Mouse (Mus musculus): ENCODE results near the gene Zfp810. TPM values are rescaled to one million over a fixed set of nuclear protein-coding genes. Genes with fewer than 3 reads are reported as not detected.
A peak's percentile ranks its signal among the peaks of the same experiment; 100 is the strongest.

Gene Zfp810
- polyA plus RNA-seq (2014; fragmentation: Nextera tagmentation; extraction: Ambion mirVana): 32.2 and 38.4 TPM in 2 replicates

- WGBS: under 1% methylated on average over 56 of the region's 56 CpGs
- Histone ChIP-seq H3K9me3 (ENCODE audit: control insufficient read depth, low read length) (peaks cover 9% of the 10 kb centered on the region), H3K9ac (replicated peaks; ENCODE audit: low read length) (peak within 1 kb of the TSS; percentile 100), H3K4me1 (ENCODE audit: control insufficient read depth, insufficient read depth, low read length) (peaks cover 6% of the 10 kb centered on the region), H3K36me3 (ENCODE audit: control insufficient read depth, insufficient read depth, low read length) (peaks cover 26% of the 10 kb centered on the region), H3K27me3 (ENCODE audit: control insufficient read depth, insufficient read depth, low read length) (no peaks in the 10 kb centered on the region), H3K4me2 (ENCODE audit: low read length) (peak within 1 kb of the TSS; percentile 82), H3K4me3 (replicated peaks; ENCODE audit: low read depth, low read length) (peak within 1 kb of the TSS; percentile 94), H3K27ac (replicated peaks; ENCODE audit: low read depth, low read length) (peak within 1 kb of the TSS; percentile 96)
- DNase-seq: peak; percentile 98
- ATAC-seq (ENCODE audit: low FRiP score, low TSS enrichment): peak; percentile 99
Measured at GRCm38 (mm10) chr9:22307156-22307919, at the start of gene Zfp810. Zfp810 (minus strand) TSS chr9:22307648.

GRCm38 (mm10) chr9:22355919-22356318, 48.5 kb upstream of the Zfp810 start:
- no peak overlapping the region for H3K9ac ChIP-seq (replicated peaks; ENCODE audit: low read length)
- DNase-seq (no peak), ATAC-seq (ENCODE audit: low FRiP score, low TSS enrichment) (no peak)
- no peak overlapping the region for H3K27ac ChIP-seq (replicated peaks; ENCODE audit: low read depth, low read length)
- WGBS: 80% methylated on average over 3 of the region's 3 CpGs
- no peaks in the 10 kb centered on the region for H3K9me3 ChIP-seq (ENCODE audit: control insufficient read depth, low read length)
- H3K4me2 ChIP-seq (ENCODE audit: low read length): no peak overlapping the region
- no peaks in the 10 kb centered on the region for H3K27me3 ChIP-seq (ENCODE audit: control insufficient read depth, insufficient read depth, low read length)
- no peaks in the 10 kb centered on the region for H3K4me1 ChIP-seq (ENCODE audit: control insufficient read depth, insufficient read depth, low read length)
- H3K36me3 ChIP-seq (ENCODE audit: control insufficient read depth, insufficient read depth, low read length): peaks cover 20% of the 10 kb centered on the region
- no peak overlapping the region for H3K4me3 ChIP-seq (replicated peaks; ENCODE audit: low read depth, low read length)

GRCm38 (mm10) chr9:22353901-22354300, 46.5 kb upstream of the Zfp810 start:
- Histone ChIP-seq H3K36me3 (ENCODE audit: control insufficient read depth, insufficient read depth, low read length) (peaks cover 21% of the 10 kb centered on the region; the same call in 1 of the 2 replicates), H3K9ac (replicated peaks; ENCODE audit: low read length) (no peak overlapping the region), H3K4me1 (ENCODE audit: control insufficient read depth, insufficient read depth, low read length) (no peaks in the 10 kb centered on the region), H3K27me3 (ENCODE audit: control insufficient read depth, insufficient read depth, low read length) (no peaks in the 10 kb centered on the region), H3K9me3 (ENCODE audit: control insufficient read depth, low read length) (no peaks in the 10 kb centered on the region), H3K27ac (replicated peaks; ENCODE audit: low read depth, low read length) (no peak overlapping the region), H3K4me3 (replicated peaks; ENCODE audit: low read depth, low read length) (no peak overlapping the region), H3K4me2 (ENCODE audit: low read length) (no peak overlapping the region)
- 86% methylated on average over 5 of the region's 5 CpGs for WGBS
- ATAC-seq (ENCODE audit: low FRiP score, low TSS enrichment): no peak
- DNase-seq: no peak

GRCm38 (mm10) chr9:22353465-22353864, 46.0 kb upstream of the Zfp810 start:
- no peaks in the 10 kb centered on the region for H3K9me3 ChIP-seq (ENCODE audit: control insufficient read depth, low read length)
- no peak overlapping the region for H3K9ac ChIP-seq (replicated peaks; ENCODE audit: low read length)
- no peak for ATAC-seq (ENCODE audit: low FRiP score, low TSS enrichment)
- peaks cover 20% of the 10 kb centered on the region; the same call in 1 of the 2 replicates for H3K36me3 ChIP-seq (ENCODE audit: control insufficient read depth, insufficient read depth, low read length)
- H3K27ac ChIP-seq (replicated peaks; ENCODE audit: low read depth, low read length): no peak overlapping the region
- H3K4me3 ChIP-seq (replicated peaks; ENCODE audit: low read depth, low read length): no peak overlapping the region
- 94% methylated on average over 5 of the region's 5 CpGs for WGBS
- no peaks in the 10 kb centered on the region for H3K4me1 ChIP-seq (ENCODE audit: control insufficient read depth, insufficient read depth, low read length)
- no peak for DNase-seq
- H3K4me2 ChIP-seq (ENCODE audit: low read length): no peak overlapping the region
- H3K27me3 ChIP-seq (ENCODE audit: control insufficient read depth, insufficient read depth, low read length): no peaks in the 10 kb centered on the region

GRCm38 (mm10) chr9:22340331-22340730, 32.9 kb upstream of the Zfp810 start:
- 93% methylated on average over 1 of the region's 1 CpGs for WGBS
- Histone ChIP-seq H3K4me2 (ENCODE audit: low read length) (no peak overlapping the region), H3K9ac (replicated peaks; ENCODE audit: low read length) (no peak overlapping the region), H3K27ac (replicated peaks; ENCODE audit: low read depth, low read length) (no peak overlapping the region), H3K27me3 (ENCODE audit: control insufficient read depth, insufficient read depth, low read length) (no peaks in the 10 kb centered on the region), H3K9me3 (ENCODE audit: control insufficient read depth, low read length) (no peaks in the 10 kb centered on the region), H3K36me3 (ENCODE audit: control insufficient read depth, insufficient read depth, low read length) (peaks cover 5% of the 10 kb centered on the region; the same call in 1 of the 2 replicates), H3K4me1 (ENCODE audit: control insufficient read depth, insufficient read depth, low read length) (no peaks in the 10 kb centered on the region), H3K4me3 (replicated peaks; ENCODE audit: low read depth, low read length) (no peak overlapping the region)
- ATAC-seq (ENCODE audit: low FRiP score, low TSS enrichment) (no peak), DNase-seq (no peak)

- Histone ChIP-seq H3K4me1 (ENCODE audit: control insufficient read depth, insufficient read depth, low read length) (no peaks in the 10 kb centered on the region), H3K9me3 (ENCODE audit: control insufficient read depth, low read length) (no peaks in the 10 kb centered on the region), H3K36me3 (ENCODE audit: control insufficient read depth, insufficient read depth, low read length) (peaks cover 15% of the 10 kb centered on the region; the same call in 1 of the 2 replicates), H3K27ac (replicated peaks; ENCODE audit: low read depth, low read length) (no peak overlapping the region), H3K27me3 (ENCODE audit: control insufficient read depth, insufficient read depth, low read length) (no peaks in the 10 kb centered on the region), H3K4me3 (replicated peaks; ENCODE audit: low read depth, low read length) (no peak overlapping the region), H3K4me2 (ENCODE audit: low read length) (no peak overlapping the region), H3K9ac (replicated peaks; ENCODE audit: low read length) (no peak overlapping the region)
- no peak for ATAC-seq (ENCODE audit: low FRiP score, low TSS enrichment)
- no peak for DNase-seq
- WGBS: 99% methylated on average over 2 of the region's 2 CpGs
Measured at GRCm38 (mm10) chr9:22337217-22337616, 29.8 kb upstream of the Zfp810 start.

GRCm38 (mm10) chr9:22327475-22328387, 20.3 kb upstream of the Zfp810 start:
- 0 out of 2 replicates have a peak overlapping the region, but pooled peaks have one; percentile 13 for H3K27ac ChIP-seq (replicated peaks; ENCODE audit: low read depth, low read length)
- ATAC-seq (ENCODE audit: low FRiP score, low TSS enrichment) (peak; percentile 93), DNase-seq (peak; percentile 92)

GRCm38 (mm10) chr9:22327099-22327474, 19.6 kb upstream of the Zfp810 start:
- Histone ChIP-seq H3K4me2 (ENCODE audit: low read length) (peak overlapping the region; percentile 91), H3K27me3 (ENCODE audit: control insufficient read depth, insufficient read depth, low read length) (no peaks in the 10 kb centered on the region), H3K4me3 (replicated peaks; ENCODE audit: low read depth, low read length) (peak overlapping the region; percentile 46; the same call in 1 of the 2 replicates), H3K4me1 (ENCODE audit: control insufficient read depth, insufficient read depth, low read length) (0 out of 2 replicates have a peak, but pooled peaks cover 5% of the 10 kb centered on the region), H3K27ac (replicated peaks; ENCODE audit: low read depth, low read length) (no peak overlapping the region), H3K36me3 (ENCODE audit: control insufficient read depth, insufficient read depth, low read length) (no peaks in the 10 kb centered on the region), H3K9me3 (ENCODE audit: control insufficient read depth, low read length) (no peaks in the 10 kb centered on the region), H3K9ac (replicated peaks; ENCODE audit: low read length) (no peak overlapping the region; the same call in 1 of the 2 replicates)
- 16% methylated on average over 9 of the region's 9 CpGs for WGBS
- ATAC-seq (ENCODE audit: low FRiP score, low TSS enrichment) (no peak; the same call in 1 of the 2 replicates), DNase-seq (no peak)

More at GRCm38 (mm10) chr9:22327475-22328387, 20.3 kb upstream of the Zfp810 start:
- Histone ChIP-seq H3K9ac (replicated peaks; ENCODE audit: low read length) (peak overlapping the region; percentile 54), H3K4me1 (ENCODE audit: control insufficient read depth, insufficient read depth, low read length) (0 out of 2 replicates have a peak, but pooled peaks cover 5% of the 10 kb centered on the region), H3K4me2 (ENCODE audit: low read length) (peak overlapping the region; percentile 91), H3K36me3 (ENCODE audit: control insufficient read depth, insufficient read depth, low read length) (no peaks in the 10 kb centered on the region), H3K4me3 (replicated peaks; ENCODE audit: low read depth, low read length) (peak overlapping the region; percentile 46), H3K27me3 (ENCODE audit: control insufficient read depth, insufficient read depth, low read length) (no peaks in the 10 kb centered on the region), H3K9me3 (ENCODE audit: control insufficient read depth, low read length) (no peaks in the 10 kb centered on the region)
- under 1% methylated on average over 32 of the region's 32 CpGs for WGBS

Measured in midbrain, embryonic 14.5 days (tissue).